Mouse (Mus musculus) cerebral cortex, adult 2 months (tissue): ENCODE measurements around the gene Exosc2.

Experiments
- WGBS: fragments of 180-500 bp; shearing (Covaris S2); methylation state at CpG from one replicate; pipeline ENCODE4 v1.1.7; 2018; 5-methylcytosine and 5-hydroxymethylcytosine counted together

Gene Exosc2

DNA sequence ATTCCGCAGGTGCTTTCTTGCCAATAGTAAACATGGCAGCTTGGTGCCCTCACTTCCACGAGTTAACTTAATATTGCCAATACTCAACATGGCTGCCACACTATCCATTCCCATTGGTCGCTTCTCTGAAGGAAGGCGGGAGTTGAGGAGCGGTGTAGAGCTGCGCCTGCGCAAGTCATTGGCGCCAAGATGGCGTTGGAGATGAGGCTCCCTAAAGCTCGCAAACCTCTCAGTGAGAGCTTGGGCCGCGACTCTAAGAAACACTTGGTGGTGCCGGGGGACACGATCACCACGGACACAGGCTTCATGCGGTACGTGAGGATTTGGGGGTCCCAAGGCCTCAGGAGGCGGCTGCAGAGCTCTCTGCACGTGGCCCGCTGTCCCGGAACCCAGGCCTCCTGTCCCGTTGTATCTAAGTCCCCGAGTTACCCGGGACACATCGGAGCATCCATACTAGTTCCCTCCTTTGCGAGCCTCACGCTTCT is at the start of gene Exosc2:
Exosc2 (plus strand) TSS at position 165 of the 485 bp plus-strand sequence.
- WGBS, result 1% methylated on average over 27 of the region's 27 CpGs

DNA sequence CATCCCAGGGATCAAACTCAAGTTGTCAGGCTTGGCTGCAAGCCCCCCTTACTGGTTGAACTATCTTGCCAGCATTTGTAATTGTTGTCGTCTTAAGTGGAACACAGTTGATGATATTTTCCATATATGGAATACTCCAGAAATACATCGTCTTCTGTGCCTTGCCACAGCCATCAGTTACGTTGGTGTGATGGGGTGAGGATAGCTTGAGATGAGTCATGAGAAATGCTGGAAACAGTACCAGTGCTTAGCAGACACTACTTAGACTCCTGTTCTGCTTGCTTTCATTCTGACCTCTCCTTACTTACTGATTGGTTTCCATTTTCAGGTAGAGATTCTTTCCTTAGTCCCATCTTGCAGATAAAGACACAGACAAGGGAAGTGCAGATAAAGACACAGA is 37.0 kb upstream of the Exosc2 start:
- 26% methylated on average over 3 of the region's 3 CpGs for WGBS

DNA sequence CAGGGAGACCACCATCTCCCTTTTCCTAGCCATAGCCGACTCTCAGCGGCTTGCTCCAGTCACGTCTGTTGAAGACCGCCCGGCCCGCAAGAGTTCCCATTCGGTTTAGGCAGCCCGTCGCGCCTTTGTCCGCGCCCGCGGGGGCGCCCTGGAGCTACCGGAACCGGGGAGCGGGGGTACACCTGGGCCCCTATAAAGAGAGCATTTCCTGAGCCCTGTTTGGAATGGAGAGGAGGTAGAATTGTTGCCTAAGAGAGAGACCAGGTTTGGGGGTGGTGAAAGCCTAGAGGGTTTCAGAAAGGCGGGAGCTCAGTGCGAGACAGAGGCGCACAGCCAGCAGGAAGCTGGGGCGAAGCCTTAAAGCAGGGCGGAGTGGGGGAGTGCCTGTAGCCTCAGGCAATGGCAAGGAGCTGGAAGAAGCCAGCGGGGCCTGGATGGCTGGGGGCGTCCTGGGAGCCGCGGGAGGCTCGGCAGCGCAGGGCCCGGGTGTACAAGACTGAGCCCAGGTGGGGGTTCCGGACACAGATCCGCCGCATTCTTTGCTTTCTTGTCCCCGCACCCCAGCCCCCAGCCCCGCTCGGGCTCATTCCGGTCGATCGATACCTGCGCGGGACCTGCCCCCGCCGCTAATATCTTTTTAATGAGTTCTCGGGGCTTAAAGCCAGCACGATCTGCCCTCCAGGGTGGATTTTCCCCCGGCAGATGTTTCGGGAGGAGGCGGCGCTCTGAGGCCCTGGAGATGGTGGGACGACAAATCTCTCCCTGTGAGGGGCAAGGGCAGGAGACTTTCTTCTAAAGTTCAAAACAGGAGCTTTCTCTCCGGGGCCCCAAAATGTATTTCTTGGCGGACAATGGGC is 35.0 kb upstream of the Exosc2 start:
- WGBS, result 1% methylated on average over 51 of the region's 52 CpGs

DNA sequence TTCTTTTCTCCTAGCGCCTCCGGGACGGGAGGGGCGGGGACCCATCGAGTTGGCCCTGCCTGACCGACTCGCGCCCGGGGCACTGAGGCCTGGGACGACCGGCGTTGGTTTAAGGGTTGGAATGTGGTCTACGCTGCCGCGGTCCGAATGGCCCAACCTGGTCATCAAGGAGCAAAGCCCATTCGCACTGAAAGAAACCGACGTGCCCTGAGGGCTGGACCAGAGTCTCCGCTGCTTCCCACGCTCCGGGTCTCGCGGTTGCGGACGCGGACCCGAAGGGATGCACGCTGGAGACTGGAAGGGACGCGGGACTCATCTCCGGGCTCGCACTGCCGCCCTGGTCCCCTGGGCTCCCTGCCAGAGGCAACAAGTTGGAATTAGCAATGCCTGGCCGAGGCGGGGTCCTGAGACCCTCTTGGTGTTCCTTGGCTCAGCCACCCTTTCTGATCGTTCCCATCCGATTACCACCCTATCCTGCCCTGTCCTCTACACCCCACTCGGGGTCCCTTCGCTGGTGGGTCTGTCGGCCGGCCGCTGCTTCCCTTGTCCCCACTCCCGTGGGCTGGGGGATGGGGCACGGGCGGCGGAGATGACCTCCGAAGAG is 34.3 kb upstream of the Exosc2 start:
- 1% methylated on average over 48 of the region's 48 CpGs for WGBS

DNA sequence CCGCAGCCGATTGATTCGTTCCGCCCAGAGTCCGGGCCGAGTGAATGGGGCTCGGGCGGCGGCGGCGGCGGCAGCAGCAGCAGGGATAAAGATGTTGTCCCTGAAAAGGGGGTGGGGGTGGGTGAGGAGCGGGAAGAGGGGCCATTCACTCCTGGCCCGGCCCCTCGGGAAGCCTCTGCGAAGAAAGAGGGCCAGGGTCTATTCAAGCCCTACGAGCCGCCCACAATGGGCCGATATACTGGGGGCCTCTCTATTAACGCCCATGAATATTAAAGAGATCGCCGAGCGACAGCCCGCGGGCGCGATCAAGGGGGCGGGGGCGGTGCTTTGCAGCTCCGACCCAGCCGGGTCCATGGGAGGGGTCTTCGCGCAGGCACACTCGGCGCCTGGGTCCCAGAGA is 33.8 kb upstream of the Exosc2 start:
- whole genome bisulfite sequencing, result 1% methylated on average over 35 of the region's 35 CpGs

DNA sequence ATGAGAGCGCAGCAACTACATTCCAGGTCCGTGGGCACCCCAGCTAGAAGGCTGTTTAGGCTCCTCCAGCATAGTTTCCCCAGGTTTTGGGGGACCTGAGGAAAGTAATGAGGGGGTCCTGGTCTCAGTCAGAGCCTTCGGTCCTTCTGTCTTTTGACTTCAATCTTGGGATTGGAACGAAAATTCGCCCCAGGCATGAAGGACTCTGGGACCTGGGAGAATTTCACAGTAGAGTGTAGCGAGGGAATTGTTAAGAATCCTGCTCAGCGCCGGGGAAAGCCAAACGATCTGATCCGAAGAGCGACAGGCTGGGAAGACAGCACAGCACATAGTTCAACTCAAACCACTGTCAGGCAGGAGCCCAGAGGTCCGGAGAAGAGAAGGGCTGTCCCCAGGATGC is 33.2 kb upstream of the Exosc2 start:
- 2% methylated on average over 12 of the region's 12 CpGs for WGBS

DNA sequence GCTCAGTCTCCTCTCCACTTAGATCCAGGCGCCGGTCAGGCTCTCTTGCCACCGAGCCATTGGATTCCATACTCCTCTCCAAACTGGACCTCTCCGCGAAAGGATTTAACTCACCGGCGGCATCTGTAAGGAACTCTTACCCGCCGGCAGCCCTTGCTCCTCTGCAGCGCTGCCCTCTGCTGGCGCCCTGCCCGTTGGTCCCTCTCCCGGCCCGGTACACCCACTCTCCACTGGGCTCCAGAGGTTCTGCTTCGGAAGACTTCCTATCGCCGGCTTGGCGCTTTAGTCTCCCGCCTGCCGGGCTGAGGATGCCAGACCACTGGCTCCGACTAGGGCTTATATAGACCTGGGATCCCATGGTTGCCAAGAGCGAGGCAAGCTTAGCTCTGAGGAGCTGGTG is 32.7 kb upstream of the Exosc2 start:
- 1% methylated on average over 22 of the region's 22 CpGs for WGBS

DNA sequence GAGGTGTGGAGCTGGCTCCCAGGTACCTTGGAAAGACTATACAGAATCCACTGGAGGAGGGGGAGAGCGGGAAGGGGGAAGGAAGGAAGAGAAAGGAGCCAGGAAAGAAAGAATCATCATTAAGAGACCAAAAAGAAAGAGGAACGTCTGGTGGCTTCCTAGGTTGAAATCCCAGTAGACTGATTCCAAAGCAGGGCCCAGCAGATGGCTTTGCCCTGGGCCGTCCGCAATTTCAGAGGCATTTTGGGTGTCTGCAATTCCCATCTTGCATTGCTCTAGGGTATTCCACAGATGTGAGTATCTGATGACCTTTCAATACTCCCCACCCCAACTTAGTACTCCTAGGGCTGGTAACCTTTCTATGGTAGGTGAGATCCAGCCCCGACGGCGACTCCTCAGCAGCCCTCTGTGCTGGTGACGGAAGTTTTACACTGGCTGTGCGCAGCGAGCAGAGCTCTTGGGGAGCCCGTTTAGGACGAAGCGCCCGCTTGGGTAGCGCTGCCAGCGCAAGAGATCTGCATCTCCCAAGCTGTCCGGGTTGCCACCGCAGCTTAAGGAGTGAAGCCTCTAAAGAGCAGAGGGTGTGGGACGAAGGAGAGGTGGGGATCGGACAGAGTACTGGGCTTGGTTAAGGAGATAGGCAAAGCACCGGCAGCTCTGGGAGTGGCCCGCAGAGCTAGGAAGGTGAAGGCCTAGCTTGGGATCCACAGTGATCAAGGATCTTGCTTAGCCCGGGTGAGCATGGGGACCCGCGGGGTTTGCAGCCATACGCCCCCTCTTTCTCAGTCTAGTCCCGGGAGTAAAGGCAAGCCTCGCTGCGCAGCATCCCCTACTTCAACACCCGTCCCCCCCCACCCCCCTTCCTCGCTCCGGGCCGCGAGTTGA is 31.7 kb upstream of the Exosc2 start:
- 7% methylated on average over 34 of the region's 34 CpGs for WGBS

DNA sequence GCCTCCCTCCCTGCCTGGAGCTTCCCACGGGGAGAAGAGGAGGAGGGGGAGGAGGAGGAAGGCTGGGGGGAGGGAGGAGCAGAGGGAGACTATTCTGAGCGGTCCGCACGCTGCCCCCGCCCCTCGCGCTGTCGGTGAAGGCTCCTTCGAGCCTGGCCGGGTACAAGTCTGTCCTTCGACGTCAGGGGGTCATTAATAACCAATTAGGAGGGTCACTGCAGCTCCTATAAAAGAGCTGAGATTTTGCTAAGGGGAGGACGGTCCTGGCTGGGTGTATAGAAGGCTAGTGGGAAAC is 31.1 kb upstream of the Exosc2 start:
- 1% methylated on average over 13 of the region's 13 CpGs for WGBS

DNA sequence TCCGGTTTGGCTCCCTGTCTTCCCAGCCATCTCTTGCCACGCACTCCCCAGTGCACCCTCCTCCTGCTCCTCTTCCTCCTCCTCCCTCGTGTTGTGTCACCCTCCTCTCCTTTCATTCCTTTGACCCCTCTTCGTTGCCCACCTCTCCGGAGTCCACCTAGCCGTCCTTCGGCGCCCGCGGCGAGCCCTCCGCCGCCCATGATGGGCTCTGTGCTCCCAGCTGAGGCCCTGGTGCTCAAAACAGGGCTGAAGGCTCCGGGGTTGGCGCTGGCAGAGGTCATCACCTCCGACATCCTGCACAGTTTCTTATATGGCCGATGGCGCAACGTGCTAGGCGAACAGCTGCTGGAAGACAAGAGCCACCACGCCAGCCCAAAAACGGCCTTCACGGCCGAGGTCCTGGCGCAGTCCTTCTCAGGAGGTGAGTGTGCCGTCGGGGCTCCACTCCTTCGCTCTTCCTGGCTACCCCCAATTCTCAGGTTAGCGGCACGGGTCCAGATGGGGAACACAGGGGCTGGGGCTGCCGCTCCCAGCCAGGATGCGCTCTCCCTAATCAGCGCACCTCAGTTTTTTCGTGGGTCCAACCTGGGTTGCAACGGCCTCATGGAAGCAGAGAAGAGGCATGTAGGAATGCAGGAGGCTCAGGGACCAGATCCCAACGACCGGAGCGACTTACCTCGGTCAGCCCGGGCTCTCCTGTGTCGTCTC is 30.5 kb upstream of the Exosc2 start, which contains the start of gene Prdm12:
Prdm12 (plus strand) TSS at position 137 of the 708 bp plus-strand sequence.
- WGBS, result 3% methylated on average over 41 of the region's 41 CpGs

DNA sequence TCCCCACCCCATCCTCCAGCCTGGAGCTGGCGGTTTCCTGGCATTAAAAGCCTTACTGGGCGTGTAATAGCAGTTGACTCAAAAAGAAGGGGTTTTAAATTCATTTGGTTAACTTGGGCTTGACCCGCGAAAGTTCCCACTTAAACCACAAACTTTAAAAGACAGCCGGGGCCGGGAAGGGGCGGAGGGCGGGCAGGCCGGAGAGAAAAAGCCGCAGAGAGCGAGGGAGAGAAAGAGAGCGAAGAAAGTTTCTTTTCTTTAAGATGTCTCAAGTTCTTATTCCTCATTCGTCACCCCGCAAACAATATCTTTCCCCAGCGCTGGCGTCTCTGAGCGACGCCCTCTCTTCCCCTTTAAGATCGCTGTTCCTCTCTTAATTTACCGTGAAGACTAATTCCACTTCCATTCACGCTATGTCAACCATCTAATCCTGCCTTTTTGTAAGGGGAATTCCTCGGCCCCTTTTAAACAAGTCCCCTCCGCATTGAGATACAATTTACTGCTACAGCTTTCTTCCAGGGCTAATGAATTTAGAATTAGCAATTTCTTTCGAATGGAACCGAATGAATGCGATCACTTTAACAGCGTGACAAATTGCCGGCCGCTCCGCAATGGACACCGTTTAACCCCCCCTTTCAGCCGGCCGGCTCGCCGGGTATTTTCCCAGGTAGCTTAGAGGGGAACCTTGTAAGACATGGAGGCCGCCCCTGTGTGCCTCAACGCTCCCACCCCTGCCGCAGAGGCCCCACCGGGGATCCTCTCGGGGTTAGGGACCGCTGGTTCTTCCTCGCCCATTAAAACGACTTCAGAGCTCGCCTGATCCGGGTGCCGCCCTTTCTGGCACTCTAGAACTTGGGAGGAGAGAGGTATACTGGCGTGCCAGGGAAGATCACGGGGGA is 29.7 kb upstream of the Exosc2 start:
- WGBS, result 2% methylated on average over 48 of the region's 48 CpGs

DNA sequence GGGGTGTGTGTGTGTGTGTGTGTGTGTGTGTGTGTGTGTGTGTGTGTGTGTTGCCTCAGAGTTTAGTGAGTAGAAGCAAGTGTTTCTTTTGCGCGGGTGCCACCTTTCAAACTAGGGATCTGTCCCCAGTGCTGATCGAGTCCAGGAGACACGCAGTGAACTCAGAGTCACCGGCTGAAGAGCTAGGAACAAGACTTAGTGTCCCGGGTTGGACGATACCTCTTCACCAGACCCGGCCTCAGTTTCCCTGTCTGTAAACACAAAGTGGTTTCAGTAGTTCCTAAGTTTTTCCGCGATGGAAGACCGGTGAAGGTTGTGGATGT is 29.0 kb upstream of the Exosc2 start:
- 3% methylated on average over 11 of the region's 11 CpGs for WGBS

DNA sequence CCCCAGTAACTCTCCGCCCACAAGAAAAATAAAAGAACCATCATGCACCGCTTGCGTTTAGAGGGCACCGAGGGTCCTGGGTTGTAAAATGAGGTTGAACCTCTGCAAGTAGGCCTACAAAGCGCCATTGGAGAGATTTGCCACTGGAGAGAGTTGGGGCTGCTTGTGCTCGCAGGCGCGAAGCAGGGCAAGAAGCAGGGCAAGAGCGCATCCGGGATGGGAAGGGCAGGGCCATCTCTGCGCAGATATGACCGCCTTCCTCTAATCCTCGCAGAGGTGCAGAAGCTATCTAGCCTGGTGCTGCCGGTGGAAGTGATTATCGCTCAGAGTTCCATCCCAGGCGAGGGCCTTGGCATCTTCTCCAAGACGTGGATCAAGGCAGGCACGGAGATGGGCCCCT is 28.6 kb upstream of the Exosc2 start:
- 19% methylated on average over 18 of the region's 18 CpGs for WGBS

DNA sequence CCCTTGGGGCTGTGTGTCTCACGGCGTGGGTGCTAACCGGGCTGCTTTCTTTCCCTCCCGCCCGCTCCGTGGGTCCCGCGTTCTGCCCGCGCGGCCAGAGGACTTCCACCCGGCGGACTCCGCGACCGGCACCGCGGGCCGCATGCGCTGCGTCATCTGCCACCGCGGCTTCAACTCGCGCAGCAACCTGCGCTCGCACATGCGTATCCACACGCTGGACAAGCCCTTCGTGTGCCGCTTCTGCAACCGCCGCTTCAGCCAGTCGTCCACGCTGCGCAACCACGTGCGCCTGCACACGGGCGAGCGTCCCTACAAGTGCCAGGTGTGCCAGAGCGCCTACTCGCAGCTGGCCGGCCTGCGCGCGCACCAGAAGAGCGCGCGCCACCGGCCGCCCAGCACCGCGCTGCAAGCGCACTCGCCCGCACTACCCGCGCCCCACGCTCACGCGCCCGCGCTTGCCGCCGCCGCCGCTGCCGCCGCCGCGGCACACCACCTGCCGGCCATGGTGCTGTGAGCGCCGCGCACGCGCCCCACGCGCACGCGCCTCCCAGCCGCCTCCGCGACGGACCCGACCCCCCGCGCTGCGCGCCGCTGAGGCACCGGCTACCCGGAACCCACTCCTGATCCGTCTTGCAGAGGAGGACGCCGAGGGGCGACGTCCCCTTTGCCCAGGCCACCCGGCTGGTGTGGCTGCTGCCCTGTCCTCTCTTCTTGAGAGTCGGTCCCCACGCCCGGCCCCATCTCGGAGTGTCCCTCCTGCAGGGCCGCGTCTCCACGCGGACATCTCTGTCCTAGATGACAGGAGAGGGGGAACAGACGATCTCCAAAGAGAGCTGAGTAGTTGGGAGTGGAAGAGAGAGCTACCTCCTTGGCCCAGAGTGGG is 16.3 kb upstream of the Exosc2 start:
- under 1% methylated on average over 103 of the region's 109 CpGs for WGBS

DNA sequence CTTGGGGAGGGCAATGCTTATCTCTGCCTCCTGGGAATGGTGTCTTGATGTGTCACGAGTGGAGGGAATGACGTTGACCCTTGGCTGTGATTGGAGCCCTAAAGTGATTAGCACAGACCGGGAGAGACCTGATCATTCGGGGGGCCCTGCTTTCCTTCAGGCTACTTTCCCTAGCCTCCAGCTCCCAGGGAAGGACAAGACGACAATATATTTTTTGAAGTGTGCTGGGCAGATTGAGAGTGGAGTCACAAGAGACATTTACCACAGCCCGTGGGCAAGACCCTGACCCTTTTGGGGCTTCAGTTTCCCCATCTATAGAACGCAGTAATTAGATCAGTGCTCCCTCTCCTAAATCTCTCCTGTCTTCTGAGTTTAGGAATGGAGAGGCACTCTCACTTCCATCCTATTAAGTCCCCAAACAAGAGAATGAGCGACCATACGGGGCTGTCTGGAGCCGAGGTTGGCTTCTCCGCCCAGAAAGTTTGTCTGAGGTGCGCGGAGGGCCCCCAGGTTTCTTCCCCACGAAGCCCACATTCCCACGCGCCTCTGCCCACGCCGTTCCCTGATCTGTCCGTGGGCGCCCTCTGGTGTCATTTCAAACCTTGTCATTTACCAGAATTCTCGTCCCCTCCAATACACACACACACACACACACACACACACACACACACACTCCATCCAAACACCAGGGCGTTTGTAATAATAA is 15.5 kb upstream of the Exosc2 start:
- 3% methylated on average over 22 of the region's 22 CpGs for WGBS

DNA sequence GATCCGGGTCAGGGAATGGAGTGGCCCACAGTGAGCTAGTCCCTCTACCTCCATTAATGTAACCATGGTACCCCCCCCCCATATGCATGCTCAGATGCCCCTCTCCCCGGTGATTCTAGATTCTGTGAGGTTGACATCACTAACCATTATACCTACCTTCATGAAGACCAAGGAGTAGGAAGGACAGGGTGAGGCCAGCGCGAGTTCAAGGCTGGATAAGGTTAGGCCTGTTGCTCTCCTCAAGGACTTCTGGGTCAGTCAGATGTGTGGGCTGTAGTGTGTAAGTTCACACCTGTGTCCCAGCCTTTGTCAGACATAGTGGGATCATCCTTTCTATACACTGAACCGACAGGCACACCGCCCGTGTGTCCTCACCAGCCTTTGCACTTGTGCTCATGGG is 14.1 kb upstream of the Exosc2 start:
- 91% methylated on average over 7 of the region's 7 CpGs for WGBS

DNA sequence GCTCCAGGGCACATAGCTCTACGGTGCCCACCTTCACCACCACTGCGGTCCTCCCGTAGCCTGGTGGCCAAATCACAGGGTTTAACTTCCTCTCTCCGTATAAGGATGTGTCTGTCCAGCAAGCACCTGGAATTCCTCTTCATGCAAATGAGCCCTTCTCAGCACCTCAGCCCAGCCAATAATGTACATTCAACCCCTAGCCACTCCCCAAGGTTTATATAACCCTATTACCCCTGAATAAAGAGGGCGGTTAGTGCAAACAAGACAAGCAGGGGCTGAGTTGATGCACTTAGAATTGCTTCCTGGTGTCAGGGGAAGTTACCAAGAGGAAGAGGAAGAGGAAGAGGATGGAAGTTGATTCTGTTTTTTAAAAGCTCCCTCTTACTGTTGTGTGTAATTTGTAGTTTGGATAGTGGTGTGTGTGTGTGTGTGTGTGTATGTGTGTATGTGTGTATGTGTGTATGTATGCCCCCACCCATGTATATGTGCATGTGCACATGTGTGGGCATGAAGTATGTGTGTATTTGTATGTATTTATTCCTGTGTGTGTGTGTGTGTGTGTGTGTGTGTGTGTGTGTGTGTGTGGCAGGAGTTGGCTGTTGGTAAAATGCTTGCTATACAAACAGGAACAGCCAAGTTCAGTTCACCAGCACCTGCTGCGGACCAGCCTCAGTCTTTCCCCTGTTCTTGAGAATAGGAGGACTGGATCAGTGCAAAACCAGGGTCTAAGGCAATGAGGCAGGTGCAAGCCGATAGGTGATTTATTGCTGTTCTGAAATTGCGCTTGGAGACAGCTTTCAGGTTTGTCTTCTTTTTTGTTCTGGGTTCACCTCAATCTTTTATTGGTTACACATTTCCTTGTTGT is 7.3 kb upstream of the Exosc2 start:
- WGBS, result 75% methylated on average over 8 of the region's 8 CpGs

DNA sequence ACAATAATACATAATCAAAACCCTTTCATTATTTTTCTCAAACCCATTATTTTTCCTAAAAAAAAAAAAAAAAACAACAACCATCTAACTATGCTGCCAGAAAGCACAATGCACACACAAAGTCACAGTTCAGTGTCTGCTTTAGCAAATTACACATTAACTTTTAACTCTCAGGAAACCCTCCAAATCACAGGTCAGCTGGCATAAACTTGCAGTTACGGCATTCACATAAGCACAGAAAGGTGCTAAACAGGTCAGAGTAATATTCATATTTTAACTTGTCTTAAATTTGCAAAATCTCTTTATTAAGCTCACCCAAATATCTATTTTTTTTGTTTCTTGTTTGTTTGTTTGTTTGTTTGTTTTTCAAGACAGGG is 6.7 kb upstream of the Exosc2 start:
- 98% methylated on average over 1 of the region's 1 CpGs for WGBS
